ENCODE assay signal across 8 mouse cellular contexts in genomic region chr14:31251084-31251604, GRCm38 (mm10). TPM values are rescaled to one million over a fixed set of nuclear protein-coding genes. Genes with fewer than 3 reads are reported as not detected.
DNase-seq lines count a peak whose midpoint lies in the region; ATAC-seq and TF ChIP-seq lines count a peak whose summit lies in the region.

Phf7 (minus strand) TSS chr14:31251317.
Bap1 (plus strand) TSS chr14:31251450.

- peak; percentile 98 for DNase-seq in Muller cell, postnatal 12 days (ENCODE audit: inconsistent ontology term)
- DNase-seq in cerebellum, adult 9-10 months: peak; percentile 94
- peak; percentile 97 for DNase-seq in hindbrain, embryonic 10.5 days (ENCODE audit: low spot score)
- peak; percentile 95 for DNase-seq in layer of hippocampus, adult 9-11 months
- DNase-seq in ovary, adult 18-20 months (ENCODE audit: low spot score): peak; percentile 89
- peak; percentile 97 for DNase-seq in thymus, adult 2 months

- H3K9me3 ChIP-seq in hindbrain, embryonic 10.5 days: no peaks in the 10 kb centered on the region
- no peaks in the 10 kb centered on the region for H3K9me3 ChIP-seq in lung, embryonic 16.5 days (ENCODE audit: control insufficient read depth, low read length)

- peak; percentile 95 for TF ChIP-seq POLR2A in thymus, adult 2 months (IDR thresholded peaks at IDR 0.05; ENCODE audit: control insufficient read depth, extremely low read depth, insufficient read depth, low read length, poor library complexity)

- peak within 1 kb of the TSS; percentile 99 for H3K9ac ChIP-seq in lung, embryonic 16.5 days (ENCODE audit: low read length)

- H3K36me3 ChIP-seq in hindbrain, embryonic 10.5 days: peaks cover 37% of the 10 kb centered on the region
- H3K36me3 ChIP-seq in lung, embryonic 16.5 days (ENCODE audit: control insufficient read depth, insufficient read depth, low read length): peaks cover 25% of the 10 kb centered on the region
- H3K36me3 ChIP-seq in thymus, adult 2 months (ENCODE audit: control insufficient read depth, insufficient read depth, low read length): peaks cover 29% of the 10 kb centered on the region

- WGBS in hindbrain, embryonic 10.5 days: under 1% methylated on average over 75 of the region's 75 CpGs
- under 1% methylated on average over 73 of the region's 75 CpGs for WGBS in lung, embryonic 16.5 days
- WGBS in thymus, adult 2 months: 1% methylated on average over 75 of the region's 75 CpGs

- H3K4me2 ChIP-seq in lung, embryonic 16.5 days (ENCODE audit: low read depth, low read length): peak within 1 kb of the TSS; percentile 88

- ATAC-seq in frontal cortex, adult (ENCODE audit: low TSS enrichment): peak; percentile 75
- ATAC-seq in lung, embryonic 16.5 days (ENCODE audit: low read depth): peak; percentile 96

- H3K27ac ChIP-seq in hindbrain, embryonic 10.5 days: peak within 1 kb of the TSS; percentile 97
- peak within 1 kb of the TSS; percentile 97 for H3K27ac ChIP-seq in lung, embryonic 16.5 days (ENCODE audit: low read length)
- peak within 1 kb of the TSS; percentile 32 for H3K27ac ChIP-seq in thymus, adult 2 months (ENCODE audit: control insufficient read depth, insufficient read depth, low read length)

- H3K4me1 ChIP-seq in hindbrain, embryonic 10.5 days (replicated peaks): peaks cover 19% of the 10 kb centered on the region
- H3K4me1 ChIP-seq in lung, embryonic 16.5 days (replicated peaks; ENCODE audit: control insufficient read depth, insufficient read depth, low read length): peaks cover 15% of the 10 kb centered on the region
- peaks cover 8% of the 10 kb centered on the region for H3K4me1 ChIP-seq in thymus, adult 2 months (replicated peaks; ENCODE audit: control insufficient read depth, insufficient read depth, low read length)

- TF ChIP-seq CTCF in thymus, adult 2 months (IDR thresholded peaks at IDR 0.05; ENCODE audit: borderline replicate concordance, control insufficient read depth, extremely low read depth, insufficient read depth, low read length, poor library complexity): peak; percentile 75

- no peaks in the 10 kb centered on the region for H3K27me3 ChIP-seq in hindbrain, embryonic 10.5 days (ENCODE audit: insufficient read depth, poor library complexity, severe bottlenecking)
- H3K27me3 ChIP-seq in lung, embryonic 16.5 days (ENCODE audit: control insufficient read depth, insufficient read depth, low read depth, low read length): no peaks in the 10 kb centered on the region
- H3K27me3 ChIP-seq in thymus, adult 2 months (ENCODE audit: control insufficient read depth, insufficient read depth, low read length): no peaks in the 10 kb centered on the region

- H3K4me3 ChIP-seq in hindbrain, embryonic 10.5 days: peak within 1 kb of the TSS; percentile 78
- peak within 1 kb of the TSS; percentile 99 for H3K4me3 ChIP-seq in lung, embryonic 16.5 days (ENCODE audit: low read length)
- peak within 1 kb of the TSS; percentile 72 for H3K4me3 ChIP-seq in thymus, adult 2 months (ENCODE audit: control insufficient read depth, insufficient read depth, low read length)

RNA-seq across cellular contexts. Expression of gene Phf7, which starts in this region (rescaled TPM):
- polyA plus RNA-seq in hindbrain, embryonic 10.5 days (2016; fragmentation: Nextera tagmentation; extraction: Ambion mirVana): 12.7 and 13.1 TPM in 2 replicates
- 13.5 TPM in 2 replicates for polyA plus RNA-seq in lung, embryonic 16.5 days (2015; fragmentation: Nextera tagmentation; extraction: Ambion mirVana)
- polyA plus RNA-seq in thymus, adult 2 months (2012; rRNA removed): 7.4 and 8.0 TPM in 2 replicates

RNA-seq across cellular contexts. Expression of gene Bap1, which starts in this region (rescaled TPM):
- polyA plus RNA-seq in hindbrain, embryonic 10.5 days (2016; fragmentation: Nextera tagmentation; extraction: Ambion mirVana): 121 and 137 TPM in 2 replicates
- 79.8 and 82.2 TPM in 2 replicates for polyA plus RNA-seq in lung, embryonic 16.5 days (2015; fragmentation: Nextera tagmentation; extraction: Ambion mirVana)
- 106 and 111 TPM in 2 replicates for polyA plus RNA-seq in thymus, adult 2 months (2012; rRNA removed)

Comparison
In these comparisons a context has a peak if more than half of its experiments do, and no peak if none do; other contexts are left out.
1. Peak in every context shown above with its lines: DNase-seq, ATAC-seq, H3K4me3 ChIP-seq and H3K27ac ChIP-seq.
2. H3K27ac ChIP-seq: peak in every context shown above with its lines; median percentile 97 in hindbrain, embryonic 10.5 days; 97 in lung, embryonic 16.5 days; 32 in thymus, adult 2 months.